Mouse (Mus musculus) erythroblast, adult 5-6 weeks (primary cell): ENCODE measurements around the gene Dnah6. TPM values are rescaled to one million over a fixed set of nuclear protein-coding genes. Genes with fewer than 3 reads are reported as not detected.
A peak's percentile ranks its signal among the peaks of the same experiment; 100 is the strongest.

Experiments used
- ATAC-seq: replicated peaks from 2 replicates; pipeline ENCODE4 v1.8.0; 2016; ENCODE audit warnings: moderate number of reproducible peaks, mild to moderate bottlenecking, moderate TSS enrichment, inconsistent platforms; ENCODE audit not compliant: poor library complexity, low FRiP score, severe bottlenecking
- total RNA-seq, 2 experiments: library from RNA; stranded (forward) in 1 of 2; stranded (reverse) in 1 of 2; fragments of 150-400 nt in 1 of 2; fragments of 200-764, 138-1000 nt in 1 of 2; gene quantifications; 2 replicates each; pipeline versions ENCODE4 v1.2.3 to v1.2.4; 2015 to 2017; ENCODE audit warnings: low replicate concordance in 2 of 2

Dnah6 gene
- not detected in 2 replicates for total RNA-seq (2015; ENCODE audit: low replicate concordance)
- total RNA-seq (2017; ENCODE audit: low replicate concordance) = under 0.01 and 0.14 TPM in 2 replicates

- ATAC-seq = no peak; the same call in 1 of the 2 replicates
Observed at GRCm38 (mm10) chr6:73221189-73221957, at the start of gene Dnah6. TSS of gene Dnah6 (minus strand) at chr6:73221651.

GRCm38 (mm10) chr6:73269374-73269773 is 47.9 kb upstream of the Dnah6 start:
- ATAC-seq = no peak

DNA sequence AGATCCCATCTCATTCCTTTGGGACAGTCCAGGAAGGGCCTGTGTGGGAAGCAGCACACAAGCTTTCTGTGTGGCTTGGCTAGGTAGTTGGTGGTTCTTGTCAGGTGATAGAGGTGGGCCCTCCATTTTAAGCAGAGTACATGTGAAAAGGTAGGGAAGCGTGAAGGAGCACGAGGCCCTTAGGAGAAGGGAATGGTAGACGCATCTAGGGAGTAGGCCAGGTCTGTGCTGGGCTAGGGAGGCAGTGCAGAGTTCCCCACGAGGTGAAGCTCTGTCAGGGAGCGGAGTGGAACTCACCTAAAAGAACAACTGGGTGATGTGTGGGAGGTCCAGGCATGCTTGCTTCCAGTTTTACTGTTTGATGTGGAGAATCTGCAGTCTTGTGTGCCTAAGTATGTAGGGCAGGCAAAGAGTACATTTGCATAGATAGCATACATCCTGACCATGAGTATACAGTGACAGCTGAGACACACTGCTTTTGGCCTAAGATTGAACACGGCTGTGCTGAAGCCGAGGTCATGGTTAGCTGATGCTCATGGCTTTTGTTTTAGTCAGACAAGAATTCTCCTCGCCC is 46.4 kb upstream of the Dnah6 start:
- ATAC-seq = no peak

DNA sequence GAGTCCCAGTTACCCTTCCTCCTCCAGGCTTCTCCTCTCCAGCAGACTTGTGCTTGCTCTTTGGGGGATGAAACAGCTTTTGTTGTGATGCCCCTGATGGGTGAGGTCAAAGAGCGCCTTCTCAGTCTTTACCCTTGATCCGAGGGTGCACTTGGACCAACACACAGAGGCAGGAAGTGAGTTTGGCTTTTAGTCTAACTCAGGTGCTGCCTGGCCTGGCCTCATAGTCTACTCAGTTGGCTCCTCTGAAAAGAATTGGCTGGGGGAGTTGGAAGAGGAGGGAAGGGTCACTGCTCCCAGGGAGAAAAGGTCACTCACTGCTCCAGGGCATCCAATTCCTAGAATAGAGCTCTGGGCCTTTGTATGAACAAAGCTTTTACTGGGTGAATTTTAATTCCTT is 43.4 kb upstream of the Dnah6 start:
- ATAC-seq = no peak

- ATAC-seq = no peak
Observed at GRCm38 (mm10) chr6:73260110-73260509, 38.7 kb upstream of the Dnah6 start.

DNA sequence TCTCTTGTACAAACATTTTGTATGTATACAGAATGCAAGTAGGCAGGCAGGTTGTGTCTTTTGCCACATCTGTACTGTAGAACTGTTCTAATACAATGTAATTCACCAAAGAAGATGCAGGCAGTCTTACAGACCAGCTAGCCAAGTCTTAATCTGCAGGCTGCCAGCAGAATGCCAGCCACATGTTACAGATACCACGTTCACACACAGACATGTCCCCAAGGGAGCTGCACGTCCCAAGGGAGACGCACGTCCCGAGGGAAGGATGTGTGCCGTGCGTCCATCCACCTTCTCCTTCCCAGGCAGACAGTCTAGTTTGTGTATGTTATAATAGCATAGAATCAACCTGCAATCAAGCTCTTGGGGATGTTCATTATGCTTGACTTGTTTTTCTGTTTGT is 35.6 kb upstream of the Dnah6 start:
- ATAC-seq = no peak

DNA sequence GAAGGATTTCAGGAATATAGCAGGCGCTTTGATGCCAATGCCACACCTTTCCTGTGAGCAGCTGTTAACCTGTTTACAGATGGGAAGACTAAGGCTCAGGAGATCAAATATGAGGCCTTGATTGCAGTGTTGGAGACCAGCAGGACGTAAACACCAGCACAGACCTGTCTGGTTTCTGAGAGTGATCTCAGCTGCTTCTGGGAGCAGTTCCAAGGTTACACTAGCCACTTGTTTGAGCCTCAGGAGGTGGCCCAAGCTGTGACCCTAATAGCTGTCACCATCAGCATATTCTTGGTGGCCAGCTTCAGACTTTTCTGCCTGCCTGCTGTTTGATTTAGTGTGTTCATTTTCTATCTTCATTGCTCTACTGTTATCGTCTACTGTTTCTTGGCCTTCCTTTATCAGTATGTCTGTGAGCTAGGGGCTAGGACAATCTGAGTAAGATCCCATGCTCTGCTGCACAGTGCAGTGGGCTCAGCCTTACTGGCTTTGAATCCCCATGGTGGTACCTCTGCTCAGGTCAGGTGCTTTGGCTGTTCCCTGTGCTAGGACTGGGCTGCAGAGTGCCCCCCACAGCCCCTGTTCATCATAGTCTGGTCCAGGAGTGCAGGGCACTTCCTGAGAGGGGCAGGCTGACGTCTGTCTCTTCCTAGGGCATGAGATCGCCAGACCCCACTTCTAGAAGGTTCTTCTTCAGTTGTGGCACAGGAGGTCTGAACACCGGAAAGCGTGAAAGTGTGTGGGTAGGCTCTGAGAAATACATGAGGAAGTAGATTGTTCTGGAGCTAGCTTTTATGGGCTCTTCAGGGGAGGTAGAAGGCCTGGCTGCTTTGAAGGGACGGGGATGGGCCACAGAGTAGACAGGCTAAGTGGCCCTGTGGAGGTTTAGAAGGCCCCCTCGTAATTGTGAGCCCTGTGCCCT is 33.1 kb upstream of the Dnah6 start:
- ATAC-seq = no peak

GRCm38 (mm10) chr6:73253584-73253983 is 32.1 kb upstream of the Dnah6 start:
- no peak for ATAC-seq

DNA sequence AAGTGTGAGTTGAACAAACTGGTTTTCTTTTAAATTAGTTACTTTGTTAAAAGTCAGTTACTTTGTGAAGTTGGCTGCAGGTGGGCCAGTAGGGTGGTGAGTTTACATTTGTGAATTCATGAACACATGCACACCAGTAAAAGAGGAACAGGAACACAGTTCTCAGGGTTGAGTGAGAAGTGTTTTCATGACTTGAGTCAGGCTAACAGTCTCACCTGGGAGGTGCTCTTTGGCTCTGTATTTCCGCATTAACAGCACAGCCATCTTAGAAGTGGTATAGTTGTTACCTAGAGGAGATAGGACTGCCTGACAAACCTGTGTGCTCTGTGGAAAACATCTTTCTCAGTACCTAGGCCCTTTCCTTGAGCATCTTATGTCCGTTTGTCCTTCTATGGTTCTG is 31.6 kb upstream of the Dnah6 start:
- ATAC-seq = no peak

DNA sequence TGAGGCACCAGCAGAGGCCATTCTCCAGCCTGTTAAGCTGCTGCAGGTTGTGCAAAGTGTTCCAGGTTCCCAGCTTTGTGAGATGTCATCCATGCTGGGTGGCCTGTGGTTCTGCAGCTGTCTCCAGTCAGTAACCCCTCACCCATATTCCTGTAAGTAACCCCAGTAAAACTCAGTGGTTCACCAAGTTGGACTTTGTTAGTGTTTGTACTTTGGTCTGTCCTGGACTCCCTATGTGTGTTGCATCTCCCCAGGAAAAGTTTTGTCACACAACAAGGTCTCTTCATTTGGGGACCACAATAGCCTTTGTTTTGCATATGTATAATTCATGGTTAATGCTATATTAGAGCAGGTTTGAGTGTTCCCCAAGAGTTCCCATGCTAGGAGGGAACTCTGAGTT is 30.9 kb upstream of the Dnah6 start:
- no peak for ATAC-seq

DNA sequence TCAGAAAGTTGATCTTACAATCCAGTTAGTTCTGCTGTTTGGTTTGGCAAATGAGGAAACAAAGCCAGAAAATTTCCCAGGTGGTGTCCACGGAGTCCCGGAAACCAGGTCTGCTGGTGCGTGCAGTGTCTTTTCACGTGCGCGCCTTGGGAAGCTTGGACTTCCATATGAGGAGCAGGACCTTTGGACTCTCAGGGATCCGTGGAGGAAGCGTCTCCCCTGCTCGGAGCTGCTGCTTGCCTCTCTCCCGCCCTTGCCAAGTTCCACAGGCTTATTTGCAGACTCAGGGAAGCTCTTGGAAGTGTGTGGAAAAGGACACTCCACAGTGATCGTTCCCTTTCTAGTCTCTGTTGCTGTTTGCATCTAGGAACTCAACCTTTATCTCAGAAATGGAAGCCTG is 29.9 kb upstream of the Dnah6 start:
- no peak for ATAC-seq

GRCm38 (mm10) chr6:73249851-73250250 is 28.4 kb upstream of the Dnah6 start:
- ATAC-seq = no peak

- ATAC-seq = no peak
Observed at GRCm38 (mm10) chr6:73249049-73249422, 27.6 kb upstream of the Dnah6 start.

DNA sequence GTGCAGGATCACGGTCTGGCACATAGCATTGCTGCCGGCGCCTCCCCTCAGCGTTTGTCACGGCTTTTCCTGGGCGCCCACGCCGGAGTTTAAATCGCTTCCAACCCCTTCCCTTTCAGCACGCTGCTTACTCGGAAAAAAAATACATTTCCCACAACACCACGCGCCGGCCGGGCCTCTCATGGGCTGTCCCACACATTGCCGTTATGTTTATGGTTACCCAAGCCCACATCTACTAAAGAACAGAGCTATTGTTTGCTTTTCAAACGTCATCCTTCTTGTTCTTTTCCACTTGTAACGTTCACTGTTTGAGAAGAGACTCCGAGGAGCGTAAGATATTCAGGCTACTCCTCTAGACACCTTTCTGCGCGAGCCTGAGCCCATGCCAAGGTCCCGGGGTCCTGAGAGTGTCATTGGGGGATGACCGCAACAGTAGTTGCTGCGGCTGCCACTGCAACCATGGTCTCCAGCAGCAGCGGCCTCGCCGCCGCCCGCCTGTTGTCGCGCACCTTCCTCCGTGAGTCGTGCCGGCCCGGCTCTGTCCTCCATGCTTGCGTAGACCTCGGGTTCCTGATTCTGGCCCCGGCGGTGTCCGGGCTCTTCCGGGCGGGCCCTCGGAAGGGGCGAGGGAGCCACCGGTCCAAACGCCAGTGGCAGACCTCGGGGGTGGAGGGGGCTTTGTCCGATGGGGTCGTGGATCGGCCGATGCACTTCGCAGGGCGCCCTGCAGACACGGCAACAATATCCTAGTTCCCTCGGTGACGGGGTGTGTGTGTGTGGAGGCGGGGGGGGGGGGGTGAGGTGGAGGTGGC is 27.0 kb upstream of the Dnah6 start, which contains the start of gene Suclg1:
Gene Suclg1 (plus strand): TSS at position 146 of the 812 bp plus-strand sequence.
- ATAC-seq = peak; percentile 96

- ATAC-seq = no peak
Observed at GRCm38 (mm10) chr6:73247452-73247851, 26.0 kb upstream of the Dnah6 start.

DNA sequence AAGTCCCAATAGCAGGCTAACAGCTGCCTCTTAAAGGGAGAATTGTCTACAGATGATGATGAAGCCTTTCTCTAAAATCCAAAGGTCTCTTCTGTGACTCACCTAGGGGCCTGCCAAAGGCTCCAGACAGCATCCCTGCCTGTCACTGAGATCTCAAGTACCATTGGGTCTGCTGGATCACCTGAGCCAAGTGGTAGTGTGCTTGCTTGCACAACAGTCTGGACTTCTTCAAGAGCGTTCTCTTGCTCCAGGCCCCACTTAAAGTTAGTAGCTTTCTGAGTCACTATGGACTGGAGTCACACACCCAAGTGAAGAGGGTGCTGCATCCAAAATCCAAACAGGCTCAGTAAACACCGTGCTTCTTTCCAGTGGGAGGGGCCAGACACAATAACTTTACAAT is 25.4 kb upstream of the Dnah6 start:
- ATAC-seq = no peak

DNA sequence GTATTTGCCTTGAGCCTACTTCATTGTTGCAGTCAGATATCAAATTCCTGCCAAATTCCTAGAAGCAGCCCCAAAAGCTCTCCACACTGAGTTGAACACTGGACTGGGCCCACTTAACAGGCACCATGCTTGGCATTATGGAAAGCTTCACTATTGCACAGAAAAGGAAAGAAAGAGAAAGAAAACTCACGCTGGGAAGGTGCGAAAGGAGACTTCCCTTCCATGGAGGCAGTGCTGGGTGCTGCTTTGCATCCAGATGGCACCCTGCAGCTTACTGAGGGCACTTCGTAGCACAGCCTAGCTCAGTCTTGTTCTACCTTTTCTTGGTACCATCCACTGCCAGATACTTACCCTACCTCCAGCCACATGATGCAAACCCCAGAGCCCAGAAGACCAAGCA is 14.2 kb upstream of the Dnah6 start:
- no peak for ATAC-seq

DNA sequence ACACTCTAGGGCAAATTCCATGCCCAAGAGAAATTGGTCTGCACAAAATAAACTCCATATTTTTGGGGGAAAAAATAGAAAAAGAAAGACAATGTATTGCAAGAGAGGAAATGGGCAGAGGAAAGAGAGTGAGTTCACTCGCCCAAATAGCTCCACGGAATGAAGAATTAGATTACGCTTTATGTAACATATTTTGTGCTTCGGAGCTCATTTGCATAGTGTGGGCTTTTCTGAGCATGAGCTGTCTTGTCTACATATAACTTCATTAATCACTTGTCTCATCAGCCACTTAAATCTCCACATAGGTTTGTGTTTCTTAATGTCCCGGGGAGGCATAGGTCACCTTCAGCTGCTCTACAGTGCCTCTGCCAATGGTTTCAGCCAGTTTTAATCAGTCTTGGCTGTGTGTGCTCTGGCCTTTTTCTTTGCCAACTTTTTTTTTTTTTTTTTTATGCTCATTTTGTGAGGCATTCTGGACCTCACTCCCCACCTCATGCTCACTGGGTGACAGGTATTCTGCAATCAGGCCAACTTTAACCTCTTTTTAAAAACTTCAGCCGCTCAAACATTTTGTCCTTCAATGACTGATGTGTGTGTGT is 12.9 kb upstream of the Dnah6 start:
- no peak for ATAC-seq

DNA sequence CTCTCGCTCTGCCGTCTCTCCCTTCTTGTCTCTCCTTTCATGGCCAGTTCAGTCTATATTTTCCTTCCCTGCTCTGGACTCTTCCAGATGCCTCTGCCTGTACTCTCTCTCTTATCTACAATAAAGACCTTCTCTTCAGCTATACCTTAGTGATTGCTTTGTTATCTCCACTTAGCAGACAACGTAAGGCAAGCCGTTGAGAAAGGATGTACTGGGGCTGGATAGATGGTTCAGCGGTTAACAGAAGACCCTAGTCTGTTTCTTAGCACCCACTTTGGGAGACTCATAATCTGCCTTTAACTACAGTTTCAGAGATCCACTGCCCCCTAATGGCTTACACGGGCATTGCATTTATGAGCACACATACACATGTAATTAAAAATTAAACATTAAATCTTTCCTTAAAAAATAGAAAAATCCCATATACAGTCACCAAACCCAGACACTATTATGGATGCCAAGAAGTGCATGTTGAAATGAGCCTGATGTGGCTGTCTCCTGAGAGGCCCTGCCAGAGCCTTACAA is 11.8 kb upstream of the Dnah6 start:
- ATAC-seq = no peak
